Mouse (Mus musculus): Measurements from ENCODE around the gene Dnajc13.

DNA sequence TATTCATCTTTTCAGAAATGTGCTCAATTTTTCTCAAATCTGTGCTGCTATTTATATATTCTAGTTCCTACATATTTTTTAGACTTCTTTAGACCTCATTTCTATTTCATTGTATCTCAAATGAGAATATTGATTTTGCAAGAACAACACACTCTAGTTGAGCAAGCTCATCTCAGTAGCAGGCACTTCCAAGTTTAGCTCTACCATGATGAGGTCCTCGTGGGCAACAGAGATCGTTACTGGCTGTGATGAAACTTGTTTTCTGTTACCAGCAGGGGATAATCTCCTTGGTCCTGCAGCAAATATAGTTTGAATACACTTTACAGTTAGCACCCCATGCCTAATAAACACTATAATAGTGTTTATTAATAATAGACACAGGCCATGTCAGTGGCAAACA, 6.6 kb downstream of the Dnajc13 start:
- TF ChIP-seq CTCF (conservative IDR thresholded peaks at IDR 0.05; ENCODE audit: low read length): no peak
- no peak for TF ChIP-seq NANOG (IDR thresholded peaks at IDR 0.05; ENCODE audit: borderline replicate concordance, low read length)

Data from E14TG2a.4 (cell line).